Mouse (Mus musculus): ENCODE measurements at regions not wholly inside any gene's neighbourhood (a gene's known extent, or its start where the extent isn't known, plus 50 kb on each side); places are given as distances from the start of the nearest gene placed in this dataset.

DNA sequence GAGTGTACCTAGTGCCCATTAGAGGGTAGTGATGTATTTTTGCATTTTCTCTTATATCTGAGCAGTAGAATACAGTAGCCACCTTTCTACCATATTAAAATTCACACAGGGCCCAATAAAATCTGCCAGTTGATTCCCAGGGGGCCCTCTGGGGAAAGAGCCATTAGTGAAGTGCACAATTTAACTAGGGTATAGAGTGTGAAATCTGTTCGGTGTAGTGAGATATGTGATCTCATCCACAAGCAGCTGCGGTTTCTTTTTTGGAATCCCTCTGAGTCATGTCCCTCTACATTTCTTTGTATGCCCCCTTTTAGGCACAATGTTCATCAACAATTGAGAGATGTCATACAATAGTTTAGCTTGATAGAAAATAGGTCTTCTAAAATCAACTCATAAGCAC lies 847.1 kb downstream of the D3Ertd751e start:
- DNase-seq, result no peak
- intact Hi-C loops (cut with DNase I), result no loop called here

DNA sequence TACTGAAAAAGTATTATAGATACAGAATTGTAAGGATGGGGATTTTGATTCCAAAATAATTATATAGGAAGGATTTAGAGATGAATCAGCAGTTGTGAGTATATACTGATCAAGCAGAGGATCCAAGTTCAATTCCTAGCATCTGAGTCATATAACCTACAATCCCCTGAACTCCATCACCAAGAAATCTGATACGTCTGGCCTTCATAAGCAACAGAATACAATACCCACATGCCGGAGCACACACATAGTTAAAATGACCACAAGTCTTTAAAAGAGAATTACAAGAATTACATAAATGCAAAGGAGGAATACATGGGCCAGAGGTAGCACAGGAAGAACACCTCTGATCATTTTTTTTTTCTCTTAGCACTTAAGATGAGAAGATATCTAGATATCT lies 847.7 kb downstream of the D3Ertd751e start:
- intact Hi-C loops (cut with DNase I), result no loop called here
- no peak for DNase-seq

DNA sequence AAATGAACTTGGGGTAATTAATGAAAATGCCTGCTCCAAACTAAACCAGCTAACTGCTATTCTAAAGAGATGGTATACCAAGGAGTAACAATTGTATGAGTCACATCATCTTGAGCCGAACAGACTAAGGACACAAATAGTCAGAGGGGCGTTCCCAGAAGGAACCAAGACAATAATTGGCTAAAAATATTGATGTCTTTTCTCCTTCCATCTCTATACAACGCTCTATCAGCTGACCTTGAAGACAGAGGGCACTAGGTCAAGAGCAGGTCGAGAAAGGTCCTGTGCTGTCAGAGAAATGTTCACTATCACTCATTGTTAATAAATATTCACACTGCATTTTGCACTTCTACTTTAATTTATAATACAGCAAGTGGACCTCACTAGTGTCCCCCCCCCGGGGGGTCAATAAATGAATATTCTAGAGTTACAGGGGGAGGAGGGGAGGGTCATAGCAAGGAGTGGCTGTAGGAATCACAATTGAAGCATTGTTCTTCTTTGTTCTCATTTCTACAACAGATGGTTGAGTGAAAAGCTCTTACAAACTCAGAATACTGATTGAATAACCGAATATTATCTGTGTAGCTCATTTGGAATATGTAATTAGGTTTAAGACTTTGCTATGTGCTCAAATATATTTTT lies 851.5 kb downstream of the D3Ertd751e start:
- no peak for DNase-seq
- intact Hi-C loops (cut with DNase I), result no loop called here

DNA sequence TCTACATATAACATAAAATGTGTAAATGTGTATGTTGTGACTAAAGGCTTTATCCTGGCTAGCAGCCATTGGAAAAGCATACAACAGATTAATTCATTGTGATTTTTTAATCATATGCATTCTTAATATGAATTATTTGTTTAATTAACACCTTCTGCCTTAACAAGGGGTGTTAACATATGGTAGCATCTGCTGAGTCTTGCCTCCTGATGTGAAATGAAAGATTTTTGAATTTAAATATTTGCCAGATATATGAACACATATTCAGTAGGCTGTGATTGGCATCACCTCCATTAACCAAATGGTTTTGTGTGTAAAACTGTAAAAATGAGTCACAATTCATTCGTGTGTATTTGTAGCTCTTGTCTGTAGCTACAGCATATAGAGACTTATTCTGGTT lies 854.3 kb downstream of the D3Ertd751e start:
- no peak for DNase-seq
- intact Hi-C loops (cut with DNase I), result no loop called here
